Mouse (Mus musculus) adrenal gland, adult 18-20 months (tissue): ENCODE measurements around the gene Mrpl39. TPM values are rescaled to one million over a fixed set of nuclear protein-coding genes. Genes with fewer than 3 reads are reported as not detected.

Experiments
- DNase-seq, 2 experiments: peaks; one replicate each; pipeline ENCODE4 v3.0.0; 2021 to 2022; ENCODE audit warnings: low spot score in 2 of 2
- long read RNA-seq, 2 experiments: library from polyadenylated mRNA; stranded (forward); transcript quantifications; one replicate each; pipeline ENCODE4 v2.0.0; 2021
- total RNA-seq, 2 experiments: library from RNA; stranded (reverse); gene quantifications; 1 replicate in 1 of 2; 2 replicates in 1 of 2; pipeline ENCODE4 v1.2.3; 2021

Mrpl39 gene
- total RNA-seq: 10 to 100 TPM; 43.8 to 44.5 TPM
- long read RNA-seq, experiment 1, transcript Mrpl39-201 (10 exons, 2,294 nt): major isoform, 35 of 41 reads
- long read RNA-seq, experiment 1, partial matches to known transcripts: 3 of 41 reads
- long read RNA-seq, experiment 1, other reads (novel, unspliced or antisense): 3 of 41 reads
- long read RNA-seq, experiment 2, transcript Mrpl39-201 (10 exons, 2,294 nt): major isoform, 109 of 132 reads
- long read RNA-seq, experiment 2, partial matches to known transcripts: 14 of 132 reads
- long read RNA-seq, experiment 2, other reads (novel, unspliced or antisense): 7 of 132 reads

DNA sequence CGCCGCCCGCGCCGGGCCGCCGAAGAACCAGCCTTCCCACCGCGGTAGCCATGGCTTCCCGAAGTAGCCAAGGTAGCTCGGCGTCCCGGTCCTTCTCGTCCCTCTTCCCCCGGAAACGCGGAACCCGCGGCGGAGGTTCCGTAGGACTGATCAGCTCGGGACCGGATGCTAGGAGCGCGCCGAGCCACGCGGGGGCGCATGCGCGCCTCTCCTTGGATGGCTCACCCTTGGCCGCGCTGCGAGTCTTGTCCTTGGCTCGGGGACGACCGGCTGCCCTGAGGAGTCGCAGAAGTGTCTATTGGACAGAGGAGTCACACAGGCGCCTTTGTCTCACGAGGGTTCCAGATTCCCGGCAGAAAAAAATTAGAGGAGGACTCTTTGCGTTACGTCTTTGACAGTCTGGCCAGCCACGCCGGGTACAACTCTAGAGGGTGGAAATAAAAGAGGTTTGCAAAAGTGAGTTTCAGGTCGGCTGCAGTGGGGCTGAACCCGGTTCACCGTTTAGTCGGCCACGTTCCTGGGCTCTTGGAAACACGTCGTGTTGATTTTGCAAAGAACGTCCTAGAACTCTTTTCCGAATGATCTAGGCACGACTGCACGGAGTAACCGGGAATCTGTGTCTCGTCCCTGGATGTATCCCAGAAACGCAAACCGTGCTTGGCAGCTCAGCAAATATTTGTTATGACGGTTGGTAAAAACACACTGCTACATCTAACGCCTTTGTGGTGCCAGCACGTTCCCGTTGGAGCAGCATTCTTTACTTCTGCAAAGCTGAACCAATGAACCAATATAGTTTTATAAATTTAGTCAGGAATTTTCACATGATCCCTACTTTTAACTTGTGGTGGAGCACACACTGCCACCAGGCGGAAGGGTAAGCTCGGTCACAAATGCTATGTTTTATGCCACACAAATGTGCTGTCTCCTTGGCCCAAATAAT is at the start of gene Mrpl39:
TSS of gene Mrpl39 (minus strand) at position 577 of the 940 bp plus-strand sequence.
- DNase-seq: peak; percentile 100

DNA sequence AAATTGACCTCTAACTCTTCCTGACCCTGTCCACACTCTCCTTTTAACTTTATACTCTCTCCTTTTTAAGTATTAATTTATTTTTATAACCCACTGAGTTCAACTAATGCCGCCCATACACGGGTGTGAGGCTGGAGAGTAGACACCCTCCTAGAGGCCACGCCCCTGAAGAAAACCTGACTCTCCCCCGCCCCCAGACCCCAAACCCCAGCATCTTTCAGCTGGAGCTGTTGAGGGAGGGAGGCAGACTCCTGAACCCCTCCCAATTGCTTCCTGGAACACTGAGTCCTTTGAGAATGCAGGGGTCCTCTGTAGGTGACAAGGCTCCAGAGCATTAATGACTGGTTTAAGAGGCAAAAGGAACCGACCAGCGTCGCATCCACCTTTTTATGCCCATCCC is 49.4 kb upstream of the Mrpl39 start:
- no peak for DNase-seq

DNA sequence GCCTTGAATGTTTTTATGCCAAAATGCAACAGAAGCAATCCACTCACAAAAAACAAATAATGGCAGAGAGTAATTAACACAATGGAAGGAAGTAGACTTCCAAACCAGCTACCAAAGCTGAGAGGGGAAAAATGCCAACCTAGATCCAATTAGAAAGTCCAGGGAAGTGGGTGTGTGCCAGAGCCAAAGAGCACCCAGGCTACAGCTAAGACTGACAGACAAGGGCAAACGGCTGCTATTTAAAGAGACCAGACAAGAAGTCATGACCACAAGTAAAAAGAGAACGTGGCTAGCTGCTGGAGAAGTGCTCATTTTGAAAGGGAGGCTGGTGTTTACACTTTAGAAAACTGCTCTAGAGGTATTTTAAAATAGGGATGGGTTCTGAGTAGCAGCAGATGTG is 47.7 kb upstream of the Mrpl39 start:
- DNase-seq: no peak

GRCm38 (mm10) chr16:84779718-84780117 is 44.2 kb upstream of the Mrpl39 start:
- DNase-seq: no peak

GRCm38 (mm10) chr16:84778861-84779630 is 43.5 kb upstream of the Mrpl39 start:
- no peak for DNase-seq

DNA sequence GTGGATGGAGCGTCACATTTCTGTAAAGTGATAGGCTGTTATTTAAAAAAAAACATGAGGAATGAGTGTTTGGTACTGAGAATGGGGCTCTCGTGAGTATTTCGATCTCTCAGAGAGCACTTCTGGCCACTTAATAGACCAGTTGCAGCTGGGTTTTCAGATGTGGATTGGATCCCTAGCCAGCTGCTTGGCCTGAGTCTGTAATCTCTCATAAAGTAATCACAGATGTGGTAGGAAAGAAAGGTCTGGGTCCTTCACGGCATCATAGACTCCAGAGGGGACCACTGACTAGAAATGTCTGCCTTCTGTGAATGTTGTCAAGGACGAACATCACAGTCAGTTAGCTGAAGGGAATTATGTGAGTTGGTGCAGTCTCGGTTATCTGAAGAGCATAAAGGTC is 42.9 kb upstream of the Mrpl39 start:
- no peak for DNase-seq

GRCm38 (mm10) chr16:84776089-84776784 is 40.7 kb upstream of the Mrpl39 start:
- no peak for DNase-seq

- DNase-seq: no peak
Measured at GRCm38 (mm10) chr16:84775356-84775755, 39.8 kb upstream of the Mrpl39 start.

DNA sequence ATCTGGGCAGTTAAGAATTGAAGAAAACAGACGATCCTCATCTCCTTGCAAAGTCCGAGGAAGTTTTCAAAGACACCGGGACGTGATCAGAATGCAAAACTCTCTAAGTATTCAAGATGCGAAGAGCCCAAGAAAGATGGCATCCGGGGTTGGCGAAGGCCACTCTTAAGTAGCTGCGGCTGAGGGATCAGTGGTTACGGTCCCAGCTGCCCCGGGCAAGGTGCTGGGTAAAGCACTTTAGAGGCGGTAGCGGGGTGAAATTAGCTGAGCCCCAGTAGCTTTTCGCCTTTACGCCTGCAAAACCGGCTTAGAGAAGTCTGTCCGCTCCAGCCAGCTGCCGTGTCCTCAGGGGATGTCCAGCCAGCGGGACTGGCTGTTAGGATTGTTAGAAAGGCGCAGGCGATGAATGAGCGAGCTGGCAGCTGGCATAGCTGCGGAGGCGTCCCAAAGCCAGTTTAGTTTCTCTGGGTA is 39.3 kb upstream of the Mrpl39 start:
- peak; percentile 36 to 37 for DNase-seq

GRCm38 (mm10) chr16:84774003-84774703 is 38.6 kb upstream of the Mrpl39 start, which contains the start of gene Jam2:
Gene Jam2, plus strand, starts transcription at chr16:84774123.
- DNase-seq: peak; percentile 41 to 52

GRCm38 (mm10) chr16:84773268-84773861 is 37.8 kb upstream of the Mrpl39 start:
- no peak for DNase-seq

- DNase-seq: no peak
Measured at GRCm38 (mm10) chr16:84772496-84773267, 37.1 kb upstream of the Mrpl39 start.

DNA sequence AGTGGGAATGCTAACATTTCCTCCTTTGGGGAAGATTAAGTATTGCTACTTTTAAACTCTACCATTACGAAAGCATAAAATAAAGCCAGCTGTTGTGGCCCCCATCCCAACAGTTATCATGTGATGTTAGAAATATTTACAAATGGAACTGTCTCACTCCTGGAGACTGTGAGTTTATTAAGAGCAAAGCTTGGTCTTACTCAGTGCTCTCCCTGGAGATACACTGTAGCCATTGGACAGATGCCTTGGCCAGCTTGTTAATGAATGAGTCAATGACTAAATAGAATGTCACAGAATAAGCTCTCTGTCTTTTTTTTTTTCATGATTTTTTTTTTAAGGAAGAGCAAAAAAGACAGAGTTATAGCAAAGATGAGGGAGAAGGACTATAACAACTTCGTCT is 35.9 kb upstream of the Mrpl39 start:
- DNase-seq: no peak

GRCm38 (mm10) chr16:84770891-84771290 is 35.3 kb upstream of the Mrpl39 start:
- no peak for DNase-seq

DNA sequence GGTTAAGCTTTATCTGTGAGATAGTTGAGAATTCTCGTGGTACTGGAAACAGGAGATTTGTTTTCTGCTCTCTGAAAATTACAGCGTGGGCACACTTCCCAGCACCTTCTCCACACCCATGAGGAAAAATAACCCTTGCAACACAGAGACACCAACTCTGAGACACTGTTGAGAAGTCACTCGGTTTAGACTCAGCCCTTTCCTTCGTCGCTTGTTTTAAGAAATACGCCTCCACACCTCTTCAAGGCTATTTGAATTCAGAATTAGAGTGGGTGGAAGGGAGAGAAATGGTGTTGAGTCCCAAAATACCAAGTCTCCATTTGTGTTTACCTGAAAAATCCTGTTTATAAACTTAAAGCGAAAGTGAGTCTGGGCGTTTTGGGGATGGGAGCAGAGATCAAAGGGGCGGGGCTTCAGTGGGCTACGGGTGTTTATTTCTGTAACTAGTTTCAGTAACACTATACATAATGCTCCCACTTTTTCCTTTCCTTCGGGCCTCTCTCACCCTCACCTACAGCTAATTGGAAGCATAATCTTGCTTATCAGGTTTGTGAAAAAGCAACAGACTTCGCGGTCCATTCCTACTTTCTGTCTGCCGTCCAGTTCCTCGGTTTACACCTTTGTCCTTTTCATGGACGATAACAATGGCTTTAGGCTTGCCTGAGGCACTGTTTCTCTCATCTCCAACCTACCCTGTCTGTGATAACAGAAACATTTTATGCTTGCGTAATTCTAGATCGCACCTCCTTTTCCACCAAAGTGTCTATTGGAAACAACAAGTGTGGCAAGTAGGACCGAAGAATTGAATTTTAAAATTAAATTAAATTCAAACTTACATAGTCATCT is 34.3 kb upstream of the Mrpl39 start:
- DNase-seq: no peak

DNA sequence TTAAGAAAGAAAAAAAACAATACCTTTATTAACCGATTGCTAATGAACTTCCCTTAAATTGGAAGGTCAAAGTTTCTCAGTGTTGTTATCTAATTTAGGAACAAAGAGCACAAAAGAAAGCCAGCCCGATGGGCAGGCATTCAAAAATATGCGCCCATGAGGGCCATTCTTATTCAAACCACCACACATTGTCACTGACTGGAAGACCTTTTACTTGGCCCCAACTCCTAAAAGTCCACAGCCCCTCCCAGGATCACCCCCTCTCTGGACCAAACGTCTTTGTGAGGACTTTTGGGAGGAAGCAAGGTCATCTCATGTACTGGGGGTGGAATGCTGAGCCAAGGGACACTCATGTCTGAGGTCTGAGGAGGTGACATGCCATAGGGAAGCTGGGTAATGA is 33.6 kb upstream of the Mrpl39 start:
- no peak for DNase-seq

DNA sequence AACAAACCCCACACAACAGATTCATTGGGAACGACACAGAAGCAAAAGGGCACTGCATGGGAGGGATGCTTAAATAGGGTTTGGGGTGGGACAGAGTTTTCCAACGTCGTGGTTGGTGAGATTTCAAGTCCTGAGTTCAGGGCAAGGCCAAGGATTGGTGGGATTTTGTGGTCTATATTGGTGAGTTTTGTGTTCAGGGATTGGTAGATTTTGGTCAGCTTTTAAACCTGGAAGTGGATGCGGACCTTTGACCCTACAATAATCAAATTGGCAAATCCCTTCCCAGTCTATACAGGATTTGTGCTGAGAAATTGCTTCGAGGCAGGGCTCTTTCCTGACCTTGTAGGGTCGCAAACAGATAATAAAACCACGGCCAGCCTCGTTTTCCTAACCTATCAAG is 32.4 kb upstream of the Mrpl39 start:
- no peak for DNase-seq
